Comparison of ENCODE assay signal across 13 mouse cellular contexts in the genomic region with DNA sequence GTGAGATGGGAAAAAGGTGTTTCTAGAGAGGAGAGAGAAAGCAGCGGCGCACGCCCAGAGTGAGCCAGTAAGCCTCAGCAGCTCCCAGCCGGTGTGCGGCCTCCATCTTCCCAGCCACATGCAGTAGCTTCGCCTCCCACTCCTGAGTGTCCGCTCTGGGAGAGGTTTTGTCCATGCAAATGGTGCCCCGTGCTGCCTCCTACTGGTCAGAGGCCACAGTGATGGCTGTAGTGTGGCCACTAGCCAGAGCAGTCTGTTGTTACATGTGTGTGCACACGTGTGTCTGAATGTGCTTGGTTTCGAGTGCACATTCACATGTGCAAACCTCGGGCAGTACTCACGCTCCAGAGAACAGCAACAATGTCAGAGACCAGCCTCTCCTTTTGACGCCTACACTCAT.
DNase-seq lines count a peak whose midpoint lies in the region; ATAC-seq and TF ChIP-seq lines count a peak whose summit lies in the region.
"Had no signal": no experiment of that assay in that cellular context is flagged by ENCODE, and none has a peak within 500 bp of the region (broad histone marks: within the 10 kb centered on the region; RNA-seq: fewer than 3 reads in every experiment).

No protein-coding gene starts in this region.

- intact Hi-C loops in heart, postnatal 14 days (cut with DNase I), result no loop called here

- 87% methylated on average over 13 of the region's 13 CpGs for WGBS in heart, postnatal 0 days
- WGBS in lung, embryonic 14.5 days, result 90% methylated on average over 13 of the region's 13 CpGs
- WGBS in liver, postnatal 0 days (ENCODE audit: insufficient replicate concordance), result 86% methylated on average over 13 of the region's 13 CpGs

- H3K9ac ChIP-seq in heart, postnatal 0 days (replicated peaks; ENCODE audit: low read depth, low read length), result no peak overlapping the region
- H3K9ac ChIP-seq in lung, embryonic 14.5 days, result no peak overlapping the region
- no peak overlapping the region for H3K9ac ChIP-seq in liver, postnatal 0 days (replicated peaks)

- no peak overlapping the region for H3K27ac ChIP-seq in heart, postnatal 0 days (ENCODE audit: low read depth)
- no peak overlapping the region for H3K27ac ChIP-seq in lung, embryonic 14.5 days (ENCODE audit: low read depth)
- no peak overlapping the region for H3K27ac ChIP-seq in liver, postnatal 0 days (ENCODE audit: low read depth)
- H3K27ac ChIP-seq: heart, embryonic 10.5 days; midbrain, embryonic 10.5 days had no signal

- no peaks in the 10 kb centered on the region for H3K27me3 ChIP-seq in heart, postnatal 0 days (ENCODE audit: control insufficient read depth, insufficient read depth, low read length)
- no peaks in the 10 kb centered on the region for H3K27me3 ChIP-seq in lung, embryonic 14.5 days (ENCODE audit: insufficient read depth, low read length)
- no peaks in the 10 kb centered on the region for H3K27me3 ChIP-seq in liver, postnatal 0 days (ENCODE audit: insufficient read depth, low read length)

- TF ChIP-seq CTCF in heart, postnatal 0 days (IDR thresholded peaks at IDR 0.05; ENCODE audit: low read depth), result peak; percentile 23
- TF ChIP-seq CTCF in lung, embryonic 14.5 days (IDR thresholded peaks at IDR 0.05; ENCODE audit: low read depth), result peak; percentile 45
- peak; percentile 54 for TF ChIP-seq CTCF in liver, postnatal 0 days (IDR thresholded peaks at IDR 0.05; ENCODE audit: low read depth)

- no peak for DNase-seq in heart, postnatal 0 days (ENCODE audit: low spot score)
- no peak for DNase-seq in heart, postnatal 14 days
- no peak for DNase-seq in lung, embryonic 14.5 days
- no peak for DNase-seq in lung, postnatal 4 days
- DNase-seq in R1 (ENCODE audit: low read depth, low spot score) (peak; percentile 50), adipocyte (ENCODE audit: low spot score) (no peak)
- DNase-seq in liver, postnatal 0 days, result no peak
- DNase-seq in B cell, adult 2 months, result no peak
- DNase-seq: adrenal gland, postnatal 14 days; cerebellum, adult 11 months; thymus, postnatal 36 days had no signal

- no peaks in the 10 kb centered on the region for H3K4me1 ChIP-seq in heart, postnatal 0 days (ENCODE audit: control insufficient read depth, insufficient read depth)
- H3K4me1 ChIP-seq in lung, embryonic 14.5 days (ENCODE audit: insufficient read depth), result no peaks in the 10 kb centered on the region
- no peaks in the 10 kb centered on the region for H3K4me1 ChIP-seq in liver, postnatal 0 days (ENCODE audit: insufficient read depth)

- no peak for ATAC-seq in heart, postnatal 0 days (ENCODE audit: insufficient read depth, low read depth)
- ATAC-seq in lung, embryonic 14.5 days (ENCODE audit: insufficient read depth), result no peak
- ATAC-seq in liver, postnatal 0 days, result no peak

- H3K4me2 ChIP-seq in heart, postnatal 0 days (ENCODE audit: low read depth, low read length), result no peak overlapping the region
- no peak overlapping the region for H3K4me2 ChIP-seq in lung, embryonic 14.5 days
- no peak overlapping the region for H3K4me2 ChIP-seq in liver, postnatal 0 days (ENCODE audit: low read depth, low read length)

- no peak for TF ChIP-seq EP300 in heart, postnatal 0 days (IDR thresholded peaks at IDR 0.05; ENCODE audit: low read depth)
- no peak for TF ChIP-seq EP300 in liver, postnatal 0 days (IDR thresholded peaks at IDR 0.05; ENCODE audit: low read depth)

- no peak overlapping the region for H3K4me3 ChIP-seq in heart, postnatal 0 days (ENCODE audit: low read depth, low read length)
- H3K4me3 ChIP-seq in lung, embryonic 14.5 days (ENCODE audit: low read depth, low read length), result no peak overlapping the region
- H3K4me3 ChIP-seq in liver, postnatal 0 days (ENCODE audit: low read depth, low read length), result no peak overlapping the region
- H3K4me3 ChIP-seq: heart, embryonic 10.5 days; midbrain, embryonic 10.5 days had no signal

- no peaks in the 10 kb centered on the region for H3K9me3 ChIP-seq in heart, postnatal 0 days (replicated peaks; ENCODE audit: control insufficient read depth, low read length)
- H3K9me3 ChIP-seq in lung, embryonic 14.5 days (ENCODE audit: low read depth, low read length), result no peaks in the 10 kb centered on the region
- no peaks in the 10 kb centered on the region for H3K9me3 ChIP-seq in liver, postnatal 0 days (ENCODE audit: low read length)
- H3K9me3 ChIP-seq: heart, embryonic 10.5 days; midbrain, embryonic 10.5 days had no signal

- 0 out of 2 replicates have a peak, but pooled peaks cover 3% of the 10 kb centered on the region for H3K36me3 ChIP-seq in heart, postnatal 0 days (replicated peaks; ENCODE audit: control insufficient read depth, insufficient read depth, low read length)
- H3K36me3 ChIP-seq in lung, embryonic 14.5 days (ENCODE audit: insufficient read depth), result no peaks in the 10 kb centered on the region
- no peaks in the 10 kb centered on the region for H3K36me3 ChIP-seq in liver, postnatal 0 days (replicated peaks; ENCODE audit: insufficient read depth, low read length)
- H3K36me3 ChIP-seq: heart, embryonic 10.5 days had no signal
